Mouse (Mus musculus) megakaryocyte, embryonic 14.5 days (primary cell): ENCODE measurements around the gene Icam4. TPM values are rescaled to one million over a fixed set of nuclear protein-coding genes. Genes with fewer than 3 reads are reported as not detected.
A peak's percentile ranks its signal among the peaks of the same experiment; 100 is the strongest.

Experiments used
- H3K27me3 ChIP-seq: replicated peaks from 2 replicates; pipeline ENCODE3; 2012; ENCODE audit warnings: inconsistent platforms
- H3K36me3 ChIP-seq: replicated peaks from 2 replicates; pipeline ENCODE3; 2012; ENCODE audit warnings: low read length, inconsistent platforms, mixed read lengths
- H3K4me1 ChIP-seq: 2 replicates; pipeline ENCODE4 v1.6.1; 2012; ENCODE audit warnings: inconsistent platforms
- H3K4me3 ChIP-seq: replicated peaks from 2 replicates; pipeline ENCODE3; 2012; ENCODE audit warnings: moderate library complexity, mild to moderate bottlenecking, inconsistent platforms
- H3K9me3 ChIP-seq: 2 replicates; pipeline ENCODE4 v1.6.1; 2012; ENCODE audit warnings: inconsistent platforms
- FLI1 ChIP-seq: IDR thresholded peaks from 2 replicates; pipeline ENCODE4 v1.6.1; 2012; ENCODE audit warnings: low read length, inconsistent platforms, mixed read lengths
- GATA1 ChIP-seq: IDR thresholded peaks from 3 replicates; pipeline ENCODE4 v1.6.1; 2012; ENCODE audit warnings: mixed read lengths, low read length, inconsistent platforms, borderline replicate concordance
- polyA plus RNA-seq: library from polyadenylated mRNA; stranded (reverse); fragments of >175 nt; gene quantifications from 2 replicates; pipeline ENCODE4 v1.2.3, GENCODE M21; 2012; ENCODE audit warnings: low replicate concordance; ENCODE audit not compliant: insufficient read depth

Icam4 gene
- polyA plus RNA-seq, 1 experiment = 7.9 TPM

DNA sequence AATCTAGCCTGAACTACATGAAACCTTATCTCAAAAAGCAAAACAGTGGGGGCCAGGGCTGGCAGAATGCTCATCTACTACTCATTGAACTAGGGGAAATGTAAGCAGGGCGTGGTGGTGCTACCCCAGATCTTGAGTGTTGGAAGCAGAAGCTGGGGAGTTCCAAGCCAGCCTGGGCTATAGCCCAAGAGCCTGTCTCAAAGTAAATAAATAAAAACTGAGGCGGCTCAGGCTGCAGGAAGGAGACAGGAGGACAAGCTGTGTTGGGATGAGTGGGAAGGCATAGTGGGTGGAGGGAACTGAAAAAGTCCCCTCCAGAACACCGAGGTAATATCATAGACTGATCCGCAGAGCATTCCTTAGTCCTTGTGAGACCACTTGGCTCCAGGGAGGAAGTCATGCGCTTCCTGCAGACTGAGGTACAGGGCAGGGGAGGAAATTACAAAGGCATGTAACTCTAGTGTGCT, 17.3 kb upstream of the Icam4 start:
- Histone ChIP-seq H3K4me3 (peak overlapping the region; percentile 74), H3K4me1 (peaks cover 48% of the 10 kb centered on the region)

GRCm38 (mm10) chr9:21012368-21012767, 16.8 kb upstream of the Icam4 start:
- Histone ChIP-seq H3K9me3 (no peaks in the 10 kb centered on the region), H3K27me3 (peaks cover 28% of the 10 kb centered on the region), H3K4me1 (peaks cover 53% of the 10 kb centered on the region), H3K36me3 (peaks cover 17% of the 10 kb centered on the region), H3K4me3 (peak overlapping the region; percentile 74)
- TF ChIP-seq FLI1 = no peak
- no peak for TF ChIP-seq GATA1

More for the DNA sequence above, 17.3 kb upstream of the Icam4 start:
- H3K36me3 ChIP-seq = peaks cover 22% of the 10 kb centered on the region
- TF ChIP-seq GATA1 (no peak), FLI1 (no peak)
- H3K9me3 ChIP-seq = no peaks in the 10 kb centered on the region
- peaks cover 24% of the 10 kb centered on the region for H3K27me3 ChIP-seq

- Histone ChIP-seq H3K9me3 (no peaks in the 10 kb centered on the region), H3K4me1 (peaks cover 60% of the 10 kb centered on the region), H3K36me3 (peaks cover 10% of the 10 kb centered on the region), H3K27me3 (peaks cover 43% of the 10 kb centered on the region), H3K4me3 (peak overlapping the region; percentile 93)
- no peak for TF ChIP-seq FLI1
- no peak for TF ChIP-seq GATA1
These were observed 14.2 kb upstream of the Icam4 start for GRCm38 (mm10) chr9:21014691-21015570.

DNA sequence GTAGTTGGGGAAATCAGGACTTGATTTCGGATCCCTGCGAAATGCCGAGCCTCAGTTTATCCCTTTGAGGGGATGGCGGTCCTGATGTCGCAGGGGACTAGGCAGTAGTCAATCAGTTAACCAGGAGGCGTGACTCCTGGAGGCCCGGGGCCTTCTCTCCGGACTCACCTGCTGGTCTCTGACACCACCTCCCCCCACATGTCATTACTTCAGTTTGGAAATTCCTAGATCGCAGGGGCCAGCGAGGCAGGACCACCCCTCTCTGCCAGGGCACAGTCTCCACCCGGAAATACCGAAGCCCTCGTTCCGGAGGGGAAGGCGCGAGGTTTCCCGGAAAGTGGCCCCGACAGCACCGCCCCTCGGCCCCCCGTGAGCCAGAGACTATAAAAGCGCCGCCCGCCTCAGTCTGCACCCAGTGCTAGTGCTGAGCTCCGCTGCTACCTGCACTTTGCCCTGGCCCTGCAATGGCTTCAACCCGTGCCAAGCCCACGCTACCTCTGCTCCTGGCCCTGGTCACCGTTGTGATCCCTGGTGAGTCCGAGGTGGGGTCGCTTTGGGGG, 13.5 kb upstream of the Icam4 start, which contains the start of gene Icam1:
Gene Icam1, plus strand, starts transcription at position 415 of the 560 bp plus-strand sequence.
- peak within 1 kb of the TSS; percentile 93 for H3K4me3 ChIP-seq
- TF ChIP-seq FLI1 = no peak
- TF ChIP-seq GATA1 = no peak
- peaks cover 10% of the 10 kb centered on the region for H3K36me3 ChIP-seq
- peaks cover 45% of the 10 kb centered on the region for H3K27me3 ChIP-seq
- H3K4me1 ChIP-seq = peaks cover 56% of the 10 kb centered on the region
- H3K9me3 ChIP-seq = no peaks in the 10 kb centered on the region

DNA sequence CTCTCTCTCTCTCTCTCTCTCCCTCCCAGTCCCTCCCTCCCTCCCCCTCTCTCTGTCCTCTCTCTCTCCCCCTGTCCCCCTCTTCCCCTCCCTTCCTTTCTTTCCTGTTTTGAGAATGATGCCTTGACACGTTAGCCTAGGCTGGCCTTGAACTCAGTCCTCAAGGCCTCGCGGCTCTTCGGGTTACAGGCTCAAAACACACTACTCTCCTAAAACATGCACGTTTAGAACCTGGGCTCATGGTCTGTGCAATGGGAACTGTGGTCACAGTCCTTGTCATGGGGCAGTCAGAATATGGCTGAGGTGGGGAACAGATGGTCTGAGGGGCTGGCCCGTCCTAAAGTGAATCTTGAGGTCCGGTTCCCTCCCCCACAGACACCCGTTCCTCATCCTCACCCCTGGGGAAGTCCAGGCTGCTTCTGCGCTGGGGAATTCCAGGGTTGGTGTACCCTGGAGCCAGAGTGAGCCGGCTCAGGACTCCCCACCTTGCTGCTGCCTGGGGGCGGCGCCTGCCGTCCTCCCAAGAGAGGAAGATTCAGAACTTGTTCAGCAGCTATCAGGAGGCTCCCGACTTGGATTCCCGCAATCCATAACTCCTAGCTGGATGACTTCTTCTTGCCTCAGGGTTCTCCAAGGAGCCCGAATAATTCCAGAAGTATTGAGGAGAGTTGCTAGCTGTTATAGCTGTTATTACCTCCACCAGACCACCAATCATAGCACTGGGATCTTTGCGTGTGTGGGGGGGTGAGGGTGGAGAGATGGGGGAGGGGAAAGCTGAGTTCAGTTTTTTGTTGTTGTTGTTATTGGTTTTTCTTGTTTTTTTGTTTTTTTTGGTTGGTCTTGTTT, 12.6 kb upstream of the Icam4 start:
- H3K27me3 ChIP-seq = peaks cover 50% of the 10 kb centered on the region
- peaks cover 55% of the 10 kb centered on the region for H3K4me1 ChIP-seq
- H3K9me3 ChIP-seq = no peaks in the 10 kb centered on the region
- peak overlapping the region; percentile 93 for H3K4me3 ChIP-seq
- peaks cover 16% of the 10 kb centered on the region for H3K36me3 ChIP-seq
- TF ChIP-seq GATA1 (no peak), FLI1 (no peak)

GRCm38 (mm10) chr9:21017177-21017575, 12.0 kb upstream of the Icam4 start:
- TF ChIP-seq GATA1 = no peak
- H3K27me3 ChIP-seq = peaks cover 56% of the 10 kb centered on the region
- H3K9me3 ChIP-seq = no peaks in the 10 kb centered on the region
- H3K4me3 ChIP-seq = peak overlapping the region; percentile 93
- peaks cover 54% of the 10 kb centered on the region for H3K4me1 ChIP-seq
- H3K36me3 ChIP-seq = peaks cover 16% of the 10 kb centered on the region

GRCm38 (mm10) chr9:21018600-21018999, 10.6 kb upstream of the Icam4 start:
- H3K9me3 ChIP-seq = no peaks in the 10 kb centered on the region
- peaks cover 16% of the 10 kb centered on the region for H3K36me3 ChIP-seq
- H3K4me1 ChIP-seq = peaks cover 49% of the 10 kb centered on the region
- TF ChIP-seq FLI1 = no peak
- no peak for TF ChIP-seq GATA1
- peak overlapping the region; percentile 73 for H3K4me3 ChIP-seq
- H3K27me3 ChIP-seq = peaks cover 60% of the 10 kb centered on the region

GRCm38 (mm10) chr9:21021363-21021762, 7.8 kb upstream of the Icam4 start:
- H3K4me3 ChIP-seq = no peak overlapping the region
- H3K4me1 ChIP-seq = peaks cover 25% of the 10 kb centered on the region
- TF ChIP-seq FLI1 = no peak
- no peak for TF ChIP-seq GATA1
- H3K36me3 ChIP-seq = peaks cover 24% of the 10 kb centered on the region
- peaks cover 50% of the 10 kb centered on the region for H3K27me3 ChIP-seq
- H3K9me3 ChIP-seq = no peaks in the 10 kb centered on the region

- H3K9me3 ChIP-seq = no peaks in the 10 kb centered on the region
- peaks cover 19% of the 10 kb centered on the region for H3K4me1 ChIP-seq
- peak overlapping the region; percentile 48 for H3K4me3 ChIP-seq
- TF ChIP-seq FLI1 = no peak
- no peak for TF ChIP-seq GATA1
- H3K36me3 ChIP-seq = peaks cover 32% of the 10 kb centered on the region
- H3K27me3 ChIP-seq = peaks cover 50% of the 10 kb centered on the region
These were observed 6.9 kb upstream of the Icam4 start for GRCm38 (mm10) chr9:21022288-21022687.
